Mouse (Mus musculus) forebrain, embryonic 10.5 days (tissue): ENCODE measurements around the gene Gm17402. TPM values are rescaled to one million over a fixed set of nuclear protein-coding genes. Genes with fewer than 3 reads are reported as not detected.

Experiments
- DNase-seq: peaks from one replicate; pipeline ENCODE4 v3.0.0-alpha.2; 2017; ENCODE audit warnings: low spot score; ENCODE audit errors: extremely low spot score
- H3K27ac ChIP-seq: fragments of 300-500 bp; sonication (generic); 2 replicates; pipeline ENCODE4 v1.5.1; 2016; ENCODE audit warnings: mild to moderate bottlenecking
- H3K27me3 ChIP-seq: fragments of 300-500 bp; sonication (generic); 2 replicates; pipeline ENCODE4 v1.6.1; 2016; ENCODE audit warnings: mild to moderate bottlenecking; ENCODE audit not compliant: poor library complexity, severe bottlenecking
- H3K36me3 ChIP-seq: fragments of 300-500 bp; sonication (generic); replicated peaks from 2 replicates; pipeline ENCODE4 v1.6.1; 2016; ENCODE audit warnings: mild to moderate bottlenecking, moderate library complexity
- H3K4me1 ChIP-seq: fragments of 300-500 bp; sonication (generic); 2 replicates; pipeline ENCODE4 v1.6.1; 2016
- H3K4me3 ChIP-seq: fragments of 300-500 bp; sonication (generic); 2 replicates; pipeline ENCODE4 v1.5.1; 2016; ENCODE audit warnings: mild to moderate bottlenecking, moderate library complexity
- H3K9me3 ChIP-seq: fragments of 300-500 bp; sonication (generic); 2 replicates; pipeline ENCODE4 v1.6.1; 2016; ENCODE audit warnings: mild to moderate bottlenecking, moderate library complexity
- WGBS: fragments of 180-500 bp; shearing (Covaris S2); methylation state at CpG from one replicate; pipeline ENCODE4 v1.1.7; 2016; 5-methylcytosine and 5-hydroxymethylcytosine counted together
- polyA plus RNA-seq: library from polyadenylated mRNA; unstranded; fragments of >200 nt; fragmentation: Nextera tagmentation; extraction: Ambion mirVana; gene quantifications from 2 replicates; pipeline ENCODE4 v1.2.1, GENCODE M21; 2016

Gene Gm17402
- polyA plus RNA-seq, 1 experiment from 2014 or later: not detected

DNA sequence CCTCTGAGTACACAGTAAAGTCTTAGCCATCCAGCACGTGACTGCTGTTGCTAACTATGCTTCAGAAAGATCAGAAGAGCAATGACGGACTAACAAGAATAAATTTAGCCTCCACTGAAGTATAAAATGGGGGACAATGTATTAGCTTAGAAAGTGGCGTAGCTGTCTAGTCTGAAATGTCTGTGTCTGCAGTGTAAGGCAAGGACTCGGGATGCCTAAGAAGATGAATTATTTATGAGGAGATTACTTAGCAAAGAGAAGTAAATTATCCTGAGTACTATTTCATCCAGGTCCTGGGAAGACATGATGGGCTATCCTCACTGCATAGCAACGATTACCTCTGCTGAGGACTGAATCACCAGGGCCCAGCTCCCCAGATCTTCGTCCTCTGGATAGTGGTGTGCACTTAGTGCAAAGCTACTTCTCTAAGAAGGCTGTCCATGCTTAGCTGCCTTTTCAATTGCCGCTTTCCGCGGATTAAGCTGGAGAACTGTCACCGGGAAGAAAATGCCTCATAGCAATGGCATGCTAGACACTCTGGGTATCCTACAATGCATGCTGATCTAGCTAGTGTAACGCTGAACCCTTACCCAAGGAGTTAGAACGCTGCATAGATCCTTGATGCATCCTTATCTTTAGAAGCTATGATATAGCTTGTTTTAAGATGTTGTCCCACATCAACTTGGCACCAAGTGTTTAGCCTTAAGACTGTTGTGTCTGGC is 23.4 kb downstream of the Gm17402 start:
- WGBS: 78% methylated on average over 12 of the region's 12 CpGs
- H3K27me3 ChIP-seq: no peaks in the 10 kb centered on the region
- H3K4me3 ChIP-seq: no peak overlapping the region
- DNase-seq: no peak
- H3K9me3 ChIP-seq: no peaks in the 10 kb centered on the region
- H3K36me3 ChIP-seq: no peaks in the 10 kb centered on the region
- H3K4me1 ChIP-seq: no peaks in the 10 kb centered on the region
- no peak overlapping the region for H3K27ac ChIP-seq

DNA sequence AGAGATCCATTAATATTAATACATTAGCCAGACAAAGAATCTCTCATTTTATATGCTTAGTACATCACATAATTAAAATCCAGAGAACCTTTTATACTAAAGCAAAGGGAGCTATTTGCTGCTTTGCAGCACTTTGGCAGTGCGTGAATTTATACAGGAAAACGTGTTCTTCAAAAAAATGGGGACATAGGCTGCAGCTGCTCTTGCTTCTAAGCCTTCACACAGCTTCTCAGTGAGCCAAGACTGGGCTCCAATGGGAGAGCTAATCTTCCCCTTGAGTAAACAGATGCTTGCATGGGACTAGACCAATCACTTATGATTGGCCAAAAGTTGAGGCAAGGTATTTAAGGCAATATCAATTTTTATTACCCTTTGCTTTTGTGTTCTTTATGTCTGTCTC is 28.3 kb downstream of the Gm17402 start:
- Histone ChIP-seq H3K4me3 (no peak overlapping the region), H3K27me3 (no peaks in the 10 kb centered on the region), H3K4me1 (0 out of 2 replicates have a peak, but pooled peaks cover 2% of the 10 kb centered on the region), H3K36me3 (no peaks in the 10 kb centered on the region), H3K27ac (no peak overlapping the region), H3K9me3 (no peaks in the 10 kb centered on the region)
- 89% methylated on average over 2 of the region's 2 CpGs for WGBS
- DNase-seq: no peak

DNA sequence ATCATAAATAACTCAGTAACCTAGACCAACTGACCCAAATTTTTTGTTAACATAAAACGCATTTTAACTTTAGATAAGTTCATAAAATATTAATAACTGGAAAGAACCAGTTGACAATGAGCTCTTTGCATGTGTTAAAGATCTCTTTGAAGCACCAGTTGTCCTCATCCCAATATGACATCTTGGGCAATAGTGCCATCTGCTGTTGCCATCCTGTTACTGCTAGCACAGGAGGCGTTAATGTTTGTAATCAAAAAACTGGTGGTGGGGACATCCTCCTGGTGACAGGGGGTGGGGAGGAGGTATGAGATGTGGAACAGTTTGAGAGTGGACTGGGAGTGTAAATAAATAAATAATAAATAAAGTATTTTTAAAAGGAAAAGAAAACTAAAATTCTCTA is 30.4 kb downstream of the Gm17402 start:
- H3K36me3 ChIP-seq: no peaks in the 10 kb centered on the region
- WGBS: 6% methylated on average over 2 of the region's 2 CpGs
- peak; percentile 41 for DNase-seq
- H3K9me3 ChIP-seq: no peaks in the 10 kb centered on the region
- no peaks in the 10 kb centered on the region for H3K27me3 ChIP-seq
- no peak overlapping the region for H3K27ac ChIP-seq
- 0 out of 2 replicates have a peak, but pooled peaks cover 2% of the 10 kb centered on the region for H3K4me1 ChIP-seq
- H3K4me3 ChIP-seq: no peak overlapping the region

DNA sequence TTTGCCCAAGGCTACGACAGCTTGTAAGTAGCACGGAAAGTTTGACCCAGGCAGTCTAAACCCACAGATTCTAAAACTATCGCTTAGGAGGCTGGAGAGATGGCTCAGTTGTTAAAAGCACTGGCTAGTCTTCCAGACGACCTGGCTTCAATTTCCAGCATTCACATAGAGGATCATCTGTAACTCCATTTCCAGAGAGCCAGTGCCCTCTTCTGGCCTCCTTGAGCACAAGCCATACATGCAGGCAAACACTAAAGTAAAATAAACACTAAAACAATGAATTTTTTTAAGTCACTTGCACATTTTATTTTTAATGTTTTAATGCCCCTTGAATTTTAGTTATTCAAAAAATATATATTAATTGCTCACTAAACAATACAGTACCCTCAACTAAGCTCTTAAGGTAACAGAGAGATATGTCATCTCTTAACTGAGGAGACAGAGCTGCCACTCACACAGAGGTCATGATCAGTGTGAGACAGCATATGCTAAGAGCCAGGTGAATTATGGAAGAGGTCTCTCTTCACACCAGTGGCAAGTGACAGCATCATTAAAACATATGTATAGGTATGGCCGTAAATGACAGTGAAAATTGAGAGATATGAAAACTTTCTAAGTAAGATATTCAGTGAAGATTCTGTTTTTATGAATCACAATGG is 31.8 kb downstream of the Gm17402 start:
- 54% methylated on average over 5 of the region's 5 CpGs for WGBS
- no peak overlapping the region for H3K27ac ChIP-seq
- DNase-seq: no peak
- no peaks in the 10 kb centered on the region for H3K9me3 ChIP-seq
- H3K4me3 ChIP-seq: no peak overlapping the region
- H3K27me3 ChIP-seq: no peaks in the 10 kb centered on the region
- 0 out of 2 replicates have a peak, but pooled peaks cover 2% of the 10 kb centered on the region for H3K4me1 ChIP-seq
- no peaks in the 10 kb centered on the region for H3K36me3 ChIP-seq

DNA sequence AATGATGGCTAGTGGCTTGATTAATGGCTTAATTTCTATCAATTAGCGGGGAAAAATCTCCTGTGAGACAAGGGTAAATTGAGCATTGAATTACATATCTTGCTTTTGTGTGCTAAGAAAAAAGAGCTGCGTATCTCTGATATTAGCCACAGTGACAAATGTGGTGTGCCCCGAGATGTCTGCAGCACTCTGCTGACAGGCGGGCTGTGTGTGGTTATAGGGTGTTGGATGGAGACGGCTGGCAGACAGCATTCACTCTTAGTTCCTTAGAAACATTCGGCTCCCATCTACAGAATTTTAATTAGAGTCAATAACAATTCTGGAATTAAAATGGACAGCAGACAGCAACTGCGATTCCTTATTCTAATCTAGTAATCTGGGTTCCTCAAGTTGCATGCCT is 34.0 kb downstream of the Gm17402 start:
- Histone ChIP-seq H3K36me3 (no peaks in the 10 kb centered on the region), H3K4me3 (no peak overlapping the region), H3K27me3 (no peaks in the 10 kb centered on the region), H3K9me3 (no peaks in the 10 kb centered on the region), H3K4me1 (0 out of 2 replicates have a peak, but pooled peaks cover 2% of the 10 kb centered on the region), H3K27ac (no peak overlapping the region)
- no peak for DNase-seq
- WGBS: 85% methylated on average over 7 of the region's 7 CpGs

DNA sequence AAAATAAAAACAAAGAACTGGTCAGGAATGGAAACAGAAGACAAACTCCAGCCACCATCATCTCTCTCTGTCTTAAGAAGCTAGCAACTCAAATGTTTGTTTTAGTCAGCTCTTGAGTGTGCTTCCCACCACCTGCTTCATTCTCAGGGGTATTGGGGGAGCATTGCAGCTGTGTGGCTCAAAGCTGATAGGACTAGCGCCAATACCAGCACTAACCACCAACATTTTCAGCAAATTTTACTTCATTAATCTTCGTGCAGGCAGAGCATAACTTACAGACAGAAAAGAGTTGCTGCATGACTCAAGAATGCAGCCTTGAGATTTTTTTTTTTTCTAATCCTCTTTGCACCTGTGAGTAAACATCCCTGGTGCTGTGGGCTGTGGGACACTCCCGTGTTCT is 35.4 kb downstream of the Gm17402 start:
- Histone ChIP-seq H3K4me3 (no peak overlapping the region), H3K36me3 (no peaks in the 10 kb centered on the region), H3K4me1 (0 out of 2 replicates have a peak, but pooled peaks cover 2% of the 10 kb centered on the region), H3K9me3 (no peaks in the 10 kb centered on the region), H3K27me3 (no peaks in the 10 kb centered on the region), H3K27ac (no peak overlapping the region)
- no peak for DNase-seq
- WGBS: 86% methylated on average over 3 of the region's 3 CpGs

DNA sequence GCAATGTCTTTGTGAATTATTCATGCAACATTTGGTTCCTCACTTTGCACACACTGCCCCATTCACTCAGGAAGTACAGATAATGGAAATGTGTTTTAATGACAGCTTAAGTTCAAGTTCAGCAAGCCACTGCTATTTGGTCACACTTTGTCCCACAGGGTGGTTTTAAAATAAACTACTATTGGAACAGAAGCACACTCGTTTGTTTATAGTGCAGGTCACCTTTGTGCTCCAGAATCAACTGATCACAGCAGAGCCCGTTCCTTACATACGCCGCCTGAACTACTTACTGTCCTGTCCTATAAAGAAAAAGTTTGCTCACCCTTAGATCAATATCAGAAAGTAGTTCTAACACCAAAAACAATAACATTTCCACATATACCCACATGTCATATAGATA is 52.5 kb downstream of the Gm17402 start:
- 86% methylated on average over 4 of the region's 4 CpGs for WGBS

More for the DNA sequence above, 52.5 kb downstream of the Gm17402 start:
- Histone ChIP-seq H3K27ac (no peak overlapping the region), H3K4me1 (no peaks in the 10 kb centered on the region), H3K4me3 (no peak overlapping the region), H3K9me3 (no peaks in the 10 kb centered on the region), H3K36me3 (no peaks in the 10 kb centered on the region), H3K27me3 (no peaks in the 10 kb centered on the region)
- DNase-seq: no peak

Other genes starting within 250 kb of the Gm17402 start
- gene Mlf1, start 1.1 kb downstream of the Gm17402 start, polyA plus RNA-seq: 23.0 and 24.4 TPM in 2 replicates
- 56.5 and 63.7 TPM in 2 replicates for gene Gfm1, start 54.9 kb upstream of the Gm17402 start, polyA plus RNA-seq
- gene Lxn, start 88.8 kb upstream of the Gm17402 start, polyA plus RNA-seq: 34.7 and 40.1 TPM in 2 replicates
- gene Rarres1, start 140.4 kb upstream of the Gm17402 start, polyA plus RNA-seq: 0.23 and 0.42 TPM in 2 replicates
- 56.4 and 57.1 TPM in 2 replicates for gene Mfsd1, start 207.6 kb upstream of the Gm17402 start, polyA plus RNA-seq